12 mouse cellular contexts compared by ENCODE assay signal in genomic region chr15:102733233-102733632, GRCm38 (mm10). TPM values are rescaled to one million over a fixed set of nuclear protein-coding genes. Genes with fewer than 3 reads are reported as not detected.
A peak's percentile ranks its signal among the peaks of the same experiment; 100 is the strongest.
DNase-seq lines count a peak whose midpoint lies in the region; ATAC-seq lines count a peak whose summit lies in the region.
"Had no signal": no experiment of that assay in that cellular context is flagged by ENCODE, and none has a peak within 500 bp of the region (broad histone marks: within the 10 kb centered on the region; RNA-seq: fewer than 3 reads in every experiment).

No protein-coding gene starts in this region.

- no peak overlapping the region for H3K4me3 ChIP-seq in forebrain, embryonic 13.5 days
- H3K4me3 ChIP-seq in forebrain, embryonic 12.5 days (replicated peaks) = no peak overlapping the region
- H3K4me3 ChIP-seq in midbrain, embryonic 14.5 days (replicated peaks; ENCODE audit: low read depth, low read length) = no peak overlapping the region
- no peak overlapping the region for H3K4me3 ChIP-seq in midbrain, embryonic 16.5 days (ENCODE audit: low read depth, low read length)
- H3K4me3 ChIP-seq: megakaryocyte, embryonic 14.5 days had no signal

- H3K27me3 ChIP-seq in forebrain, embryonic 13.5 days = peaks cover 47% of the 10 kb centered on the region
- H3K27me3 ChIP-seq in forebrain, embryonic 12.5 days = peaks cover 66% of the 10 kb centered on the region
- no peaks in the 10 kb centered on the region; the same call in 1 of the 2 replicates for H3K27me3 ChIP-seq in midbrain, embryonic 14.5 days (ENCODE audit: control insufficient read depth, insufficient read depth, low read length)
- H3K27me3 ChIP-seq in midbrain, embryonic 16.5 days (ENCODE audit: control insufficient read depth, insufficient read depth, low read depth, low read length) = no peaks in the 10 kb centered on the region

- ATAC-seq in forebrain, embryonic 13.5 days = no peak; the same call in 1 of the 2 replicates
- no peak for ATAC-seq in forebrain, embryonic 12.5 days (ENCODE audit: low FRiP score)
- ATAC-seq in midbrain, embryonic 14.5 days (ENCODE audit: low FRiP score, low TSS enrichment) = 0 out of 2 replicates have a peak, but pooled peaks have one; percentile 25
- ATAC-seq in midbrain, embryonic 16.5 days = no peak
- ATAC-seq in erythroblast, adult 5-6 weeks (replicated peaks; ENCODE audit: low FRiP score, poor library complexity, severe bottlenecking) = no peak
- ATAC-seq: intestine, embryonic 16.5 days had no signal

- H3K4me1 ChIP-seq in forebrain, embryonic 13.5 days = peaks cover 36% of the 10 kb centered on the region
- peaks cover 23% of the 10 kb centered on the region for H3K4me1 ChIP-seq in forebrain, embryonic 12.5 days
- H3K4me1 ChIP-seq in midbrain, embryonic 14.5 days (ENCODE audit: control insufficient read depth, insufficient read depth, low read length) = peaks cover 8% of the 10 kb centered on the region; the same call in 1 of the 2 replicates
- H3K4me1 ChIP-seq in midbrain, embryonic 16.5 days (ENCODE audit: control insufficient read depth, insufficient read depth, low read length) = peaks cover 14% of the 10 kb centered on the region

- peak overlapping the region; percentile 32 for H3K27ac ChIP-seq in forebrain, embryonic 13.5 days
- no peak overlapping the region for H3K27ac ChIP-seq in forebrain, embryonic 12.5 days
- no peak overlapping the region for H3K27ac ChIP-seq in midbrain, embryonic 14.5 days (replicated peaks; ENCODE audit: low read depth, low read length)
- H3K27ac ChIP-seq in midbrain, embryonic 16.5 days (ENCODE audit: low read length) = no peak overlapping the region; the same call in 1 of the 2 replicates

- H3K36me3 ChIP-seq in forebrain, embryonic 13.5 days (ENCODE audit: poor library complexity, severe bottlenecking) = no peaks in the 10 kb centered on the region
- no peaks in the 10 kb centered on the region for H3K36me3 ChIP-seq in forebrain, embryonic 12.5 days (replicated peaks)
- H3K36me3 ChIP-seq in midbrain, embryonic 14.5 days (ENCODE audit: control insufficient read depth, insufficient read depth, low read length) = no peaks in the 10 kb centered on the region
- no peaks in the 10 kb centered on the region for H3K36me3 ChIP-seq in midbrain, embryonic 16.5 days (ENCODE audit: control insufficient read depth, insufficient read depth, low read length)

- DNase-seq in midbrain, embryonic 14.5 days = peak; percentile 48
- peak; percentile 99 to 100 for DNase-seq in cerebellum, postnatal 10 days
- peak; percentile 86 to 90 for DNase-seq in layer of hippocampus, postnatal 14 days (ENCODE audit: low spot score in 2 of 2)
- DNase-seq in spleen, adult 12 weeks (ENCODE audit: low spot score) = no peak
- DNase-seq: adrenal gland, adult 8-10 months had no signal

- H3K9me3 ChIP-seq in forebrain, embryonic 13.5 days (replicated peaks) = no peaks in the 10 kb centered on the region
- no peaks in the 10 kb centered on the region for H3K9me3 ChIP-seq in forebrain, embryonic 12.5 days
- H3K9me3 ChIP-seq in midbrain, embryonic 14.5 days (ENCODE audit: control insufficient read depth, low read length) = no peaks in the 10 kb centered on the region
- H3K9me3 ChIP-seq in midbrain, embryonic 16.5 days (replicated peaks; ENCODE audit: control insufficient read depth, low read length, poor library complexity, severe bottlenecking) = no peaks in the 10 kb centered on the region
- H3K9me3 ChIP-seq: megakaryocyte, embryonic 14.5 days had no signal

- no peak overlapping the region for H3K4me2 ChIP-seq in forebrain, embryonic 13.5 days
- H3K4me2 ChIP-seq in forebrain, embryonic 12.5 days = no peak overlapping the region
- no peak overlapping the region for H3K4me2 ChIP-seq in midbrain, embryonic 14.5 days (ENCODE audit: low read length)
- H3K4me2 ChIP-seq in midbrain, embryonic 16.5 days (ENCODE audit: low read length) = no peak overlapping the region
- H3K4me2 ChIP-seq: heart, embryonic 11.5 days had no signal

- no peak overlapping the region for H3K9ac ChIP-seq in forebrain, embryonic 13.5 days
- no peak overlapping the region for H3K9ac ChIP-seq in forebrain, embryonic 12.5 days
- H3K9ac ChIP-seq in midbrain, embryonic 14.5 days (replicated peaks; ENCODE audit: low read length) = 0 out of 2 replicates have a peak overlapping the region, but pooled peaks have one; percentile 3
- H3K9ac ChIP-seq in midbrain, embryonic 16.5 days (ENCODE audit: low read depth, low read length) = no peak overlapping the region

- WGBS in forebrain, embryonic 13.5 days = 66% methylated on average over 5 of the region's 5 CpGs
- WGBS in forebrain, embryonic 12.5 days = 87% methylated on average over 5 of the region's 5 CpGs
- 75% methylated on average over 5 of the region's 5 CpGs for WGBS in midbrain, embryonic 14.5 days
- WGBS in midbrain, embryonic 16.5 days = 61% methylated on average over 5 of the region's 5 CpGs

RNA-seq across cellular contexts. Expression of gene Calcoco1, which starts 11.3 kb away (rescaled TPM):
- polyA plus RNA-seq in forebrain, embryonic 13.5 days (2015; fragmentation: Nextera tagmentation; extraction: Ambion mirVana) = 45.0 and 48.7 TPM in 2 replicates
- 38.8 and 42.7 TPM in 2 replicates for polyA plus RNA-seq in forebrain, embryonic 12.5 days (2016; fragmentation: Nextera tagmentation; extraction: Ambion mirVana)
- polyA plus RNA-seq in midbrain, embryonic 14.5 days (2014; fragmentation: Nextera tagmentation; extraction: Ambion mirVana) = 30.6 and 36.5 TPM in 2 replicates
- polyA plus RNA-seq in midbrain, embryonic 16.5 days (2015; fragmentation: Nextera tagmentation; extraction: Ambion mirVana) = 38.3 and 38.7 TPM in 2 replicates
- total RNA-seq in layer of hippocampus, postnatal 14 days (2021) = 10 to 100 TPM; 66.9 to 69.6 TPM
- total RNA-seq in erythroblast, adult 5-6 weeks (2015; ENCODE audit: low replicate concordance) = 122 and 194 TPM in 2 replicates
- total RNA-seq in erythroblast, adult 5-6 weeks (2017; ENCODE audit: low replicate concordance) = 216 and 452 TPM in 2 replicates
